Mouse (Mus musculus) inflammation-experienced regulatory T-cells, adult 6 months (primary cell): ENCODE data around the gene 9430097D07Rik. TPM values are rescaled to one million over a fixed set of nuclear protein-coding genes. Genes with fewer than 3 reads are reported as not detected.

Experiments
- ATAC-seq: one replicate; pipeline ENCODE4 v1.8.0; 2017
- polyA plus RNA-seq, 3 experiments: library from polyadenylated mRNA; unstranded; fragments of 100-300 nt; shearing (Covaris generic); gene quantifications; one replicate each; pipeline ENCODE4 v1.2.1; 2017

9430097D07Rik gene
- under 1 TPM in 1 of 3 experiments, not detected in 2; 0.31 TPM for polyA plus RNA-seq

GRCm38 (mm10) chr2:32575586-32576160 is at the start of gene 9430097D07Rik:
Gene 9430097D07Rik, minus strand, starts transcription at chr2:32575684.
- ATAC-seq, result peak; percentile 62

- ATAC-seq, result no peak
These were observed 48.7 kb upstream of the 9430097D07Rik start for GRCm38 (mm10) chr2:32624111-32624748.

GRCm38 (mm10) chr2:32621517-32621859 is 46.0 kb upstream of the 9430097D07Rik start, which contains the start of gene Ak1:
Gene Ak1, plus strand, starts transcription at chr2:32621758.
- no peak for ATAC-seq

GRCm38 (mm10) chr2:32620682-32621516 is 45.4 kb upstream of the 9430097D07Rik start:
- no peak for ATAC-seq

- no peak for ATAC-seq
These were observed 42.6 kb upstream of the 9430097D07Rik start for GRCm38 (mm10) chr2:32618051-32618450.

- ATAC-seq, result no peak
These were observed 42.1 kb upstream of the 9430097D07Rik start for GRCm38 (mm10) chr2:32617601-32618000.

- no peak for ATAC-seq
These were observed 41.6 kb upstream of the 9430097D07Rik start for GRCm38 (mm10) chr2:32617109-32617508.

GRCm38 (mm10) chr2:32612274-32612673 is 36.8 kb upstream of the 9430097D07Rik start:
- no peak for ATAC-seq

GRCm38 (mm10) chr2:32610610-32611229 is 35.2 kb upstream of the 9430097D07Rik start:
- ATAC-seq, result no peak

- ATAC-seq, result no peak
These were observed 33.4 kb upstream of the 9430097D07Rik start for GRCm38 (mm10) chr2:32608778-32609435.

- ATAC-seq, result peak; percentile 39
These were observed 32.8 kb upstream of the 9430097D07Rik start for GRCm38 (mm10) chr2:32608141-32608777.

- ATAC-seq, result peak; percentile 39
These were observed 31.9 kb upstream of the 9430097D07Rik start for GRCm38 (mm10) chr2:32607262-32607947.

- ATAC-seq, result peak; percentile 62
These were observed 31.0 kb upstream of the 9430097D07Rik start for GRCm38 (mm10) chr2:32606161-32607142.

- no peak for ATAC-seq
These were observed 29.1 kb upstream of the 9430097D07Rik start for GRCm38 (mm10) chr2:32604631-32605030.

- ATAC-seq, result peak; percentile 58
These were observed 27.1 kb upstream of the 9430097D07Rik start for GRCm38 (mm10) chr2:32602600-32603054.

- ATAC-seq, result peak; percentile 58
These were observed 26.1 kb upstream of the 9430097D07Rik start for GRCm38 (mm10) chr2:32601417-32602065.

- ATAC-seq, result no peak
These were observed 23.9 kb upstream of the 9430097D07Rik start, which contains the start of gene St6galnac6 for GRCm38 (mm10) chr2:32599409-32599808. Gene St6galnac6, plus strand, starts transcription at chr2:32599709.

- no peak for ATAC-seq
These were observed 23.0 kb upstream of the 9430097D07Rik start for GRCm38 (mm10) chr2:32598506-32598905.

- ATAC-seq, result no peak
These were observed 22.2 kb upstream of the 9430097D07Rik start for GRCm38 (mm10) chr2:32597699-32598098.
